Mouse (Mus musculus): ENCODE results near the gene Crocc.
A peak's percentile ranks its signal among the peaks of the same experiment; 100 is the strongest.

Gene Crocc

GRCm38 (mm10) chr4:141067516-141068046 is 7.2 kb upstream of the Crocc start:
- DNase-seq (ENCODE audit: low spot score in 2 of 2), result no peak

DNA sequence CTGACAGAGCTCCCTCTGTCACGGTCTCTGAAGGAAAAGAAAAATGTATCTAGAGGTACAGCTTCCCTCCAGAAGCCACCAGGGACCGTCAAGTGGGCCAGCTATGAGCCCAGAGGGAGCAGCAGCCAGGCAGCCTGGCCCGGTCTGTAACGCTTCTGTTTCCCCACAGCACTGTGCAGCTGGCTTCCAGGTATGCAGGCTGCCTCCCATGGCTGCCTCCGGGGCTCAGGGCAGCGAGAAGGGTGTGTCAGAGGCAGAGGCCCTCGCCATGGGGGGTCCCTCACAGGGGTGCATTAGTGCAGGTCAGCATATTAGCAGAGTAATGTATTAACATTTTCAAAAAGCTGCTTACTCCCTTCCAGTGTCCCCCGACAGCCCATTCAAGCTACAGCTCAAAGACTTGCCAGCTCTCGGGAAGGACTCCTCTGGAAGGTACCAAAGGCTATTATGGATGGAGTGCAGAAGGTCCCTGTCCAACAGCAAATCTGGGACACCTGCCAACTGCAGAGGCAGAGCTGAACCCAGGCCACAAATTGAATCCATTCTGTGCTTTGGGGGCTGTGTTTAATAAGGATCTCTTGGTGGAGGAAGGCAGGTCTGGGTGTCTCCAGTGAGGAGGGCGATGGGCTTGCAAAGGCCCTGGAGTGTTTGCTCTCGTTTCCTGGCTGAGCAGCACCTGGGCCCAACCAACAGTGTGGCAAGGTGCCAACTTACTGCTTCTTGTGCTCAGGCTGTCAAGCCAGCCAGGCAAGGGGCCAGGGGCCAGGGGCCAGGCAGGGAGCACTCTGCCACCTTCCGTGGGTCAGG is 6.6 kb upstream of the Crocc start:
- no peak for DNase-seq (ENCODE audit: low spot score in 2 of 2)

- peak; percentile 70 to 74 for DNase-seq (ENCODE audit: low spot score in 2 of 2)
These were observed 4.8 kb upstream of the Crocc start for GRCm38 (mm10) chr4:141065123-141065522.

DNA sequence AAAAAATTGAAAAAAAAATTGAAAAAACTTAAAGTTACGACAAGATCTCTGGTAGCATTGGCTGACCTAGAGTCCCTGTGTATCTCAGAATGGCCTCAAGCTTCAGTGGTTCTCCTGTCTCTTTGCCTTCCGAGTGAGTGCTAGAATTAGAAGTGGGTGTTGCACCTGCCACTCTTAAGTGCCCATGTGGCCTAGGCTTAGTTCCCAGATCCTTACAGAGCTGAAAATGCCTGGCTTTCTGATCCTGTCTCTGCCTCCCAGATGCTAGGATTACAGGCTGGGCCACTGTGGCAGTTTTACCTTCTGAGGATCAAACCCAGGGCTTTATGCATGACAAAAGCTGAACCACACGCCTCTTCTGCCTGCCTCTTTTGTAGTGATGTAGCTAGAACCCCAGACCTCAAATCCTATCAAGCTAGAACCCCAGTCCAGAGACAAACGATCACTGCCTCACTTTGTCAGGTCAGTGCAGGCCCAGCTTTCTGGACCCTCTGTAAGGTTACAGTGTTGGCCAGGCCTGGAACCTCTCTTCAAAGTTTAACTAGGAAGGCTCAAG is 3.8 kb upstream of the Crocc start:
- DNase-seq (ENCODE audit: low spot score in 2 of 2), result no peak

GRCm38 (mm10) chr4:141059616-141060425 is 529 bp downstream of the Crocc start:
- DNase-seq (ENCODE audit: low spot score in 2 of 2), result no peak

DNA sequence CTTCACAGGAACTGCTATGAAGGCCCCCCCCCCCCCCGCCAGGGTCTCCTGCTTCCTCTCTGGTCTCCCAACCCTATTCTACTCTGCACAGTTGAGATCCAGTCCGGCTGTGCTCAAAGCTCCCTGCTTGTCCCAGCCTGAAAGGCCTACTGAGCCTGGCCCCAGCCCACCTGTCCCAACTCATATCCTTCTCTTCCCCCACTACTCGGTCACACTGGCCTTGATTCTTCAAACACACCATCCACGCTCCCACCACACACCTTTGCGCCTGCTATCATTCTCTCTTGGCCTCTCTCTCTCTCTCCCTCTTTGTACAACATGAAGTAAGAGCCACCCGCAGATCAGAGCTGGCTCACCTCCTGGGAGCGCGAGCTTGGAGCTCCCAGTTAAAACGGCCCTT is 1.5 kb downstream of the Crocc start:
- no peak for DNase-seq (ENCODE audit: low spot score in 2 of 2)

DNA sequence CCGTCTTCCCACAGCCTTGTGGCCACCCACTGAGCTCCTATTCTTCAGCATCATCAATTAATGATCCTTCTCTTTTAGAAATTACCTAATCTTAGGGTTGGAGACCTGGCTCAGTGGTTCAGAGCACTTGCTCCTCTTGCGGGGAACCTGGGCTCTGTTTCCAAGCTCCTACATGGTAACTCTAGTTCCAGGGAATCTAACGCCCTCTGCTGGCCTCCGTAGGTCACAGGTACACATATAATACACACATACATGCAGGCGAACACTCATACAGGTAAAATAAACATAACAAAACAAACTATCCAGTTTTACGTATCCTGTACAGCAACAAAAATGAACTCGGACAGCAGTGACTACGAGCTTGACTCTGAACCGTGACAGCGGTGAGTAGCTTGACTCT is 3.4 kb downstream of the Crocc start:
- DNase-seq (ENCODE audit: low spot score in 2 of 2), result no peak

- DNase-seq (ENCODE audit: low spot score in 2 of 2), result peak; percentile 70 to 77
These were observed 6.7 kb downstream of the Crocc start for GRCm38 (mm10) chr4:141053568-141054161.

DNA sequence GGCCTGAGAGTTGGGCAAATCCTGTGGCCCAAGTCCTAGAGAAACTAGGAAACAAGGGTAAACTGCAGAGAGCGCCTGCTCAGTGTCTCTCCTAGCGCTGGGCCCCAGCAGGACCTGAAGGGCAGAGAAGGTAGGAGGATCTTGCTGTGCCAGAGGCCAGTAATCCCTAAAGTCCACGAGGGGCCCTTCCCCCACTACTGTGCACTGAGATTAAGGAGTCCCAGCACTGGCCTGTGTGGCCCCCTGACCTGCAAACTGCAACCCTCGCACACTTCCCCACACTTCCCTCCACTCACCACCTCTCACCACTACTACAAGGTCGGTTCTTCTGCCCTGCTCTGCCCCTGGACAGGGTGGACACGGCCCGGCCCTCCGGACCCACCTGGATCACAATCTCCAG is 7.2 kb downstream of the Crocc start:
- no peak for DNase-seq (ENCODE audit: low spot score in 2 of 2)

DNA sequence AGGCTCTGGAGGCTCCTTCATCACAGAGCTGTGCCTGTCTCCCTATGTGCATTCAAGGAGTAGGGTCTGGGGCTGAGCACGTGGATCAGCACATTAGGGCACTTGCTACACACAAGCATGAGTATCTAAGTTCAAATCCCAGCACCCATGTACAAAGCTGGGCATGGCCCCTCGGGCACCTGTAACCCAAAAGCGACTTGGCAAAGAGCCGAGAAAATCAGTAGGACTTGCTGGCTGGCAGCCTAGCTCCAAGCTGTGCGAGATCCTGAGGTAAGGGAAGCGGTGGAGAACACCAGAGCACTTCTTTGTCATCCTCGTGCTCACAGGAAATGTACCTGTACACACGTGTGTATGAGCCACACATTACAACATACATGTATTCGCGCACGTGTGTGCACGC is 7.9 kb downstream of the Crocc start:
- DNase-seq (ENCODE audit: low spot score in 2 of 2), result no peak

GRCm38 (mm10) chr4:141049476-141049835 is 10.9 kb downstream of the Crocc start:
- DNase-seq (ENCODE audit: low spot score in 2 of 2), result no peak

DNA sequence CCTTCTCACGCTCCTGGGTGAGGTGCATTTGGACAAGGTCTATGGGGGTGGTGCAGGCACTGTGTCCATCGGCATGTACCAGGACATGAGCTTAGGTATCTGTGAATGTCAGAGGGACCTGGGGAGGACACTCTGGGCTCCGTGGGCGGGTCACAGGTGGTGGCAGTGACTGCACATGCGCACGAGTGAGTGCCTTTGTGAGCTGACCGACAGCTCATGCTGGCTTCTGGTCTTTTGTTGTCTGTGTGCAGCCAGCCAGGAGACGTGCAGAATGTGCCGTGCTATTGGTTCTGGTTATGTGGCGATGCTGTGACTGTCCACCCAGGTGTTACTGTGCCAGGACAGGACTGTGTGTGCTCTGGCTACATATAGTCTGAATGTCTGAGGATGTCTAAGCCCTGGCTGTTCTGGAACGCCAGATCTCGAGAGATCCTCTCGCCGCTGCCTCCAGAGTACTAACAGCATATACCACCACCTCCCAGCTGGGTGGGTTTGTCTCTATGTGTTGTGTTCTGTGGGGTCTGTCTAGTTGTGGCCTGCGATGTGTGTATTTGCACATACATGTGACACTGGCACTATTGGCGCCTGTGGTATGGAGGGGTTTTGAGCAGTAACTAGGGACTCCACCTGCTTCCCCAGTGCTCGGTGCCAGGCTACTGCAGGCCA is 11.4 kb downstream of the Crocc start:
- no peak for DNase-seq (ENCODE audit: low spot score in 2 of 2)

DNA sequence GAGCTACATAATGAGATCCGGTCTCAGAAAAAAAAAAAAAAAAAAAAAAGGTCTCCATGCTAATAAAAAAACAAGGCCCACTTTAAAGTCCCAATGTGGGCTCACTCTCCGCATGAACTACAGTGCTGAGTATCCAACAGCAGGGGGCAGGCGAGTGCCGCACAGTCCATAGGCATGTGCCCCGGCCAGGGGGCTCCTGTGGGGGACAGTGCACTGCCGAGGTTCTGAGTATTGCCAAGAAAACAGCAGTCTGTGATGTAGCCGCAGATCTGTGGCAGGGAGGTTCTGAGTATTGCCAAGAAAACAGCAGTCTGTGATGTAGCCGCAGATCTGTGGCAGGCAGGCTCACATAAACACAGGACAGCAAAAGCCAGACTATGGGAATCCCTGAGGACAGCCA is 15.5 kb downstream of the Crocc start:
- DNase-seq (ENCODE audit: low spot score in 2 of 2), result no peak

DNA sequence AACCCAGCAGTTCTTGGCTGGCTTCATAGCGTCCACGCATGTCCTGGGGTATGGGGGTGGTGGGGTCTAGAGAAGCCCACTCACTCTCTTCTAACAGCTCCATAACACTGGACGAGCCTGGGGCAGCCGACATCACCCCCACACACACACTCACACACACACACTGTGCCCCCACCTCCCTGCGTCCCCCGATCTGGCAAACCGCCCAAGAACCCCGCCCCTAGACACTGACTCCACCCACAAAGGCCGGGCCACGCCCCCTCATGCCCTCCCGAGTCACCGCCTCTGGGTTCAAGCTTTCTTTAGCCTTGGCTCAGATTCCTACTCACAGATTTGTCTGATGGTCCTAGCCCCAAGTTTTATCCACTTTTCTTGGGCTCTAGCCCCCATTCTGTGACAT is 19.2 kb downstream of the Crocc start:
- DNase-seq (ENCODE audit: low spot score in 2 of 2), result no peak

GRCm38 (mm10) chr4:141033606-141034549 is 26.5 kb downstream of the Crocc start:
- no peak for DNase-seq (ENCODE audit: low spot score in 2 of 2)

DNA sequence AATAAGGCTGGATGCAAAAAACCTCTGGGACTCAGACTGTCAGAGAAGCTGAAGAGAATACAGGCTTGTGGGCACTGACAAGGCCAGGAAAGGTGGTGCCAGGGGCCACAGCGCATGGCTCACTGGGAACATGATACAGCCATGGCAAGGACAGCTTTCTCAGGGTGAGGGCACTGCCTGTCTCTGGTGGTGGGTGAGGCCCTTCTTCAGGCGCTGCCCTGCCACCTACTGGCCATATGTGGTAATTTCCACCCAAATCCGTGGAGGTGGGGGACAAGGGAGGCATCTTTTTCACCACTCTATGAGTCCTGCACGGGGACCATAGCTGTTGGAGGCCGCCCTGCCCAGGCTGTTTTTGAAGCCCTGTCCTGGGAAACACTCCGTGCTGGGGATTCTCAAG is 28.6 kb downstream of the Crocc start:
- DNase-seq (ENCODE audit: low spot score in 2 of 2), result peak; percentile 68 to 76

GRCm38 (mm10) chr4:141030541-141031206 is 29.7 kb downstream of the Crocc start:
- DNase-seq (ENCODE audit: low spot score in 2 of 2), result no peak

- DNase-seq (ENCODE audit: low spot score in 2 of 2), result no peak
These were observed 35.4 kb downstream of the Crocc start for GRCm38 (mm10) chr4:141024992-141025391.

GRCm38 (mm10) chr4:141024052-141024451 is 36.3 kb downstream of the Crocc start:
- no peak for DNase-seq (ENCODE audit: low spot score in 2 of 2)

GRCm38 (mm10) chr4:141021614-141021929 is 38.8 kb downstream of the Crocc start:
- no peak for DNase-seq (ENCODE audit: low spot score in 2 of 2)
